Mouse (Mus musculus) CH12.LX (cell line): ENCODE measurements around the gene Erich2. TPM values are rescaled to one million over a fixed set of nuclear protein-coding genes. Genes with fewer than 3 reads are reported as not detected.
A peak's percentile ranks its signal among the peaks of the same experiment; 100 is the strongest.

Experiments used
- DNase-seq: peaks from one replicate; pipeline ENCODE4 v3.0.0-alpha.2; 2013; ENCODE audit errors: extremely low read depth
- H3K27ac ChIP-seq: 2 replicates; pipeline ENCODE4 v1.5.1; 2012; ENCODE audit warnings: low read depth, mild to moderate bottlenecking, control low read depth, moderate library complexity; ENCODE audit not compliant: insufficient read depth
- H3K27me3 ChIP-seq: replicated peaks from 2 replicates; pipeline ENCODE3; 2012; ENCODE audit warnings: inconsistent platforms
- H3K36me3 ChIP-seq, 2 experiments: replicated peaks in 1 of 2; 2 replicates each; pipeline versions ENCODE3 to v1.6.1; 2012; ENCODE audit warnings: inconsistent platforms in 1 of 2, low read length in 1 of 2, mild to moderate bottlenecking in 1 of 2, mixed read lengths in 1 of 2, moderate library complexity in 1 of 2; ENCODE audit not compliant: control insufficient read depth in 1 of 2, insufficient read depth in 1 of 2
- H3K4me1 ChIP-seq, 2 experiments: 2 replicates each; pipeline ENCODE4 v1.6.1; 2012; ENCODE audit warnings: inconsistent platforms in 1 of 2, moderate library complexity in 1 of 2; ENCODE audit not compliant: insufficient read depth in 2 of 2, control insufficient read depth in 1 of 2
- H3K4me2 ChIP-seq: 2 replicates; pipeline ENCODE4 v1.6.1; 2012; ENCODE audit warnings: low read depth, mild to moderate bottlenecking, control low read depth; ENCODE audit not compliant: poor library complexity, insufficient read depth, severe bottlenecking
- H3K4me3 ChIP-seq, 3 experiments: fragments of 150-350 bp in 1 of 3; sonication (generic) in 1 of 3; replicated peaks in 1 of 3; 2 replicates each; pipeline versions ENCODE3 to v1.5.1; 2011 to 2012; ENCODE audit warnings: low read depth in 2 of 3, low read length in 2 of 3, mild to moderate bottlenecking in 2 of 3, moderate library complexity in 2 of 3, control low read depth in 1 of 3, improper control_type of control experiment in 1 of 3, inconsistent platforms in 1 of 3, mixed read lengths in 1 of 3; ENCODE audit not compliant: poor library complexity in 1 of 3
- H3K79me2 ChIP-seq: replicated peaks from 2 replicates; pipeline ENCODE4 v1.6.1; 2012; ENCODE audit warnings: mild to moderate bottlenecking, moderate library complexity; ENCODE audit not compliant: control insufficient read depth, poor library complexity, insufficient read depth, severe bottlenecking; ENCODE audit errors: extremely low read depth
- H3K9ac ChIP-seq: 2 replicates; pipeline ENCODE4 v1.6.1; 2012; ENCODE audit warnings: low read depth, mild to moderate bottlenecking, control low read depth, moderate library complexity; ENCODE audit not compliant: insufficient read depth
- H3K9me3 ChIP-seq: replicated peaks from 2 replicates; pipeline ENCODE3; 2012; ENCODE audit warnings: low read length, inconsistent platforms, mixed read lengths
- CTCF ChIP-seq, 2 experiments: IDR thresholded peaks in 1 of 2; conservative IDR thresholded peaks in 1 of 2; 2 replicates each; pipeline ENCODE4 v1.5.1; 2011 to 2012; ENCODE audit warnings: low read depth in 2 of 2, low read length in 2 of 2, improper control_type of control experiment in 1 of 2, inconsistent platforms in 1 of 2, mild to moderate bottlenecking in 1 of 2, moderate library complexity in 1 of 2
- ELF1 ChIP-seq: IDR thresholded peaks from 2 replicates; pipeline ENCODE4 v1.6.1; 2014; ENCODE audit warnings: low read depth, mild to moderate bottlenecking, inconsistent platforms, low read length, improper control_type of control experiment
- EP300 ChIP-seq: IDR thresholded peaks from 2 replicates; pipeline ENCODE4 v1.6.1; 2011; ENCODE audit warnings: low read length, improper control_type of control experiment
- ETS1 ChIP-seq: conservative IDR thresholded peaks from 2 replicates; pipeline ENCODE4 v1.6.1; 2012; ENCODE audit warnings: low read depth, mild to moderate bottlenecking, inconsistent platforms, low read length, improper control_type of control experiment, moderate library complexity
- JUN ChIP-seq: IDR thresholded peaks from 2 replicates; pipeline ENCODE4 v1.6.1; 2011; ENCODE audit warnings: low read depth, mild to moderate bottlenecking, low read length, improper control_type of control experiment, moderate library complexity; ENCODE audit not compliant: insufficient read depth
- JUND ChIP-seq: conservative IDR thresholded peaks from 2 replicates; pipeline ENCODE4 v1.6.1; 2011; ENCODE audit warnings: low read depth, low read length, improper control_type of control experiment
- KAT2A ChIP-seq: IDR thresholded peaks from 2 replicates; pipeline ENCODE4 v1.6.1; 2012; ENCODE audit warnings: low read length, improper control_type of control experiment, inconsistent platforms; ENCODE audit not compliant: insufficient replicate concordance
- MAX ChIP-seq: IDR thresholded peaks from 2 replicates; pipeline ENCODE4 v1.6.1; 2011; ENCODE audit warnings: low read length, improper control_type of control experiment
- MEF2A ChIP-seq: IDR thresholded peaks from 2 replicates; pipeline ENCODE4 v1.6.1; 2014; ENCODE audit warnings: low read depth, mild to moderate bottlenecking, inconsistent platforms, low read length, improper control_type of control experiment, borderline replicate concordance
- MXI1 ChIP-seq: IDR thresholded peaks from 2 replicates; pipeline ENCODE4 v1.6.1; 2011; ENCODE audit warnings: mild to moderate bottlenecking, low read depth, low read length, improper control_type of control experiment
- NELFE ChIP-seq: IDR thresholded peaks from 2 replicates; pipeline ENCODE4 v1.6.1; 2011; ENCODE audit warnings: low read depth, low read length, improper control_type of control experiment
- PAX5 ChIP-seq: IDR thresholded peaks from 2 replicates; pipeline ENCODE4 v1.6.1; 2012; ENCODE audit warnings: low read length, inconsistent platforms, mixed read lengths
- POLR2A ChIP-seq: IDR thresholded peaks from 2 replicates; pipeline ENCODE4 v1.6.1; 2011; ENCODE audit warnings: low read depth, mild to moderate bottlenecking, improper control_type of control experiment, low read length
- POLR2AphosphoS2 ChIP-seq: IDR thresholded peaks from 2 replicates; pipeline ENCODE4 v1.6.1; 2011; ENCODE audit warnings: low read depth, low read length, improper control_type of control experiment
- RAD21 ChIP-seq: IDR thresholded peaks from 2 replicates; pipeline ENCODE4 v1.6.1; 2011; ENCODE audit warnings: low read depth, mild to moderate bottlenecking, low read length, improper control_type of control experiment, moderate library complexity
- SMC3 ChIP-seq: IDR thresholded peaks from 2 replicates; pipeline ENCODE4 v1.6.1; 2011; ENCODE audit warnings: low read depth, low read length, improper control_type of control experiment
- TBP ChIP-seq: conservative IDR thresholded peaks from 2 replicates; pipeline ENCODE4 v1.6.1; 2011; ENCODE audit warnings: low read depth, low read length, improper control_type of control experiment
- UBTF ChIP-seq: IDR thresholded peaks from 2 replicates; pipeline ENCODE4 v1.6.1; 2012; ENCODE audit warnings: low read depth, mild to moderate bottlenecking, inconsistent platforms, low read length, improper control_type of control experiment, moderate library complexity
- USF1 ChIP-seq: IDR thresholded peaks from 2 replicates; pipeline ENCODE4 v1.6.1; 2014; ENCODE audit warnings: low read depth, mild to moderate bottlenecking, inconsistent platforms, low read length, improper control_type of control experiment
- USF2 ChIP-seq: conservative IDR thresholded peaks from 2 replicates; pipeline ENCODE4 v1.6.1; 2011; ENCODE audit warnings: low read depth, low read length, improper control_type of control experiment
- ZC3H11A ChIP-seq: IDR thresholded peaks from 2 replicates; pipeline ENCODE4 v1.6.1; 2012; ENCODE audit warnings: low read depth, mild to moderate bottlenecking, inconsistent platforms, low read length, improper control_type of control experiment
- dilution Hi-C: fragments of 300-500 bp; cut with MboI; formaldehyde crosslinking; loops from 2 replicates; pipeline ENCODE4 v1.14.3; 2020; ENCODE audit warnings: low sequenced_read_pairs; ENCODE audit not compliant: extremely low pct_unique_long_range_greater_than_20kb, extremely low pct_ligation_motif_present
- in situ Hi-C: fragments of 300-500 bp; cut with MboI; formaldehyde crosslinking; loops from 3 replicates; pipeline ENCODE4 v1.14.3; 2019; ENCODE audit warnings: low sequenced_read_pairs, low pct_ligation_motif_present, low pct_unique_long_range_greater_than_20kb, mixed read lengths
- polyA plus RNA-seq: library from polyadenylated mRNA; unstranded; fragments of >175 nt; gene quantifications from 2 replicates; pipeline ENCODE4 v1.2.1, GENCODE M21; 2012; ENCODE audit warnings: low read depth; ENCODE audit not compliant: insufficient read length
- total RNA-seq, 2 experiments: library from RNA; depleted of rRNA; stranded (reverse); fragments of 300-350 nt in 1 of 2; fragments of >200 nt in 1 of 2; gene quantifications; 2 replicates each; pipeline ENCODE4 v1.2.3; 2012 to 2014

The Erich2 gene
- total and polyA plus RNA-seq, 3 experiments: 0.24 TPM; not detected in 2

GRCm38 (mm10) chr2:70552772-70553171 lies 44.2 kb downstream of the Erich2 start, which contains the start of gene Gad1:
Gad1 (plus strand) TSS chr2:70553072.
- Histone ChIP-seq H3K4me1 (peaks cover 7 to 56% of the 10 kb centered on the region in 2 experiments), H3K9ac (no peak within 1 kb of the TSS), H3K4me3 (no peak within 1 kb of the TSS), H3K36me3 (no peaks in the 10 kb centered on the region), H3K9me3 (no peaks in the 10 kb centered on the region), H3K4me2 (no peak within 1 kb of the TSS), H3K27me3 (no peaks in the 10 kb centered on the region), H3K79me2 (no peaks in the 10 kb centered on the region)
- dilution Hi-C loops (no loop called here), in situ Hi-C loops (loop anchor here (25.0 kb wide), 1 partner anchor 415 kb away; no protein-coding TSS in a partner anchor)
- TF ChIP-seq JUN: no peak
- TF ChIP-seq PAX5: no peak
- no peak for TF ChIP-seq ETS1
- TF ChIP-seq MEF2A: no peak
- no peak for TF ChIP-seq TBP
- no peak for TF ChIP-seq POLR2A
- no peak for TF ChIP-seq USF2
- TF ChIP-seq POLR2AphosphoS2: no peak
- TF ChIP-seq ZC3H11A: no peak
- TF ChIP-seq JUND: no peak
- no peak for TF ChIP-seq UBTF
- no peak for TF ChIP-seq MAX
- no peak for TF ChIP-seq MXI1
- no peak for TF ChIP-seq RAD21
- no peak for TF ChIP-seq ELF1
- no peak for TF ChIP-seq NELFE
- TF ChIP-seq KAT2A: no peak
- no peak for TF ChIP-seq EP300
- TF ChIP-seq USF1: no peak
- TF ChIP-seq, all 38 proteins: peak for 0
- DNase-seq: no peak
- no peak within 1 kb of the TSS for H3K27ac ChIP-seq

- dilution Hi-C loops: no loop called here
- H3K9ac ChIP-seq: no peak overlapping the region
- in situ Hi-C loops: loop anchor here (25.0 kb wide), 1 partner anchor 417 kb away; no protein-coding TSS in a partner anchor
- H3K4me1 ChIP-seq: peaks cover 7 to 60% of the 10 kb centered on the region in 2 experiments
- no peaks in the 10 kb centered on the region for H3K9me3 ChIP-seq
- no peaks in the 10 kb centered on the region for H3K79me2 ChIP-seq
- H3K4me3 ChIP-seq: no peak overlapping the region
- TF ChIP-seq MXI1: no peak
- peak; percentile 60 for TF ChIP-seq RAD21
- peak; percentile 29 to 75; a peak in 3 of 4 replicates for TF ChIP-seq CTCF (conservative IDR thresholded peaks at IDR 0.05 in 1 of 2, IDR thresholded peaks at IDR 0.05 in 1 of 2; ENCODE audit: low read depth in 2 of 2, low read length in 2 of 2)
- no peak for TF ChIP-seq JUND
- peak; percentile 71 for TF ChIP-seq SMC3
- TF ChIP-seq, all 38 proteins: peak for 3
- Histone ChIP-seq H3K36me3 (no peaks in the 10 kb centered on the region), H3K27me3 (no peaks in the 10 kb centered on the region), H3K4me2 (no peak overlapping the region), H3K27ac (no peak overlapping the region)
- peak; percentile 60 for DNase-seq
Observed at GRCm38 (mm10) chr2:70553826-70554225, 45.2 kb downstream of the Erich2 start.
